Mouse (Mus musculus): ENCODE measurements around the gene Mdh1b.

GRCm38 (mm10) chr1:63675975-63676374, 54.1 kb downstream of the Mdh1b start:
- TF ChIP-seq CTCF (IDR thresholded peaks at IDR 0.05; ENCODE audit: insufficient read depth, low read depth, low read length) (no peak), POLR2A (IDR thresholded peaks at IDR 0.05; ENCODE audit: insufficient read depth, low read depth, low read length) (no peak)
